Mouse (Mus musculus) limb, embryonic 14.5 days (tissue): ENCODE data around the gene Adgrl2. TPM values are rescaled to one million over a fixed set of nuclear protein-coding genes. Genes with fewer than 3 reads are reported as not detected.

Experiments
- ATAC-seq: fragments of 200-750 bp; cut with Nextera tagmentation; 2 replicates; pipeline ENCODE4 v1.8.0; 2017; ENCODE audit warnings: low read depth, moderate number of reproducible peaks, moderate TSS enrichment; ENCODE audit not compliant: low FRiP score
- DNase-seq: peaks from one replicate; pipeline ENCODE4 v3.0.0-alpha.2; 2015; ENCODE audit warnings: low spot score
- H3K27ac ChIP-seq: fragments of 300-500 bp; sonication (generic); replicated peaks from 2 replicates; pipeline ENCODE4 v1.5.1; 2014; ENCODE audit warnings: low read depth, mild to moderate bottlenecking, low read length, moderate library complexity, mixed read lengths
- H3K27me3 ChIP-seq: fragments of 300-500 bp; sonication (generic); 2 replicates; pipeline ENCODE4 v1.6.1; 2014; ENCODE audit warnings: low read length, mixed read lengths; ENCODE audit not compliant: control insufficient read depth, insufficient read depth
- H3K36me3 ChIP-seq: fragments of 300-500 bp; sonication (generic); 2 replicates; pipeline ENCODE4 v1.6.1; 2014; ENCODE audit warnings: mild to moderate bottlenecking, low read length, moderate library complexity, mixed read lengths; ENCODE audit not compliant: control insufficient read depth, insufficient read depth
- H3K4me1 ChIP-seq: fragments of 300-500 bp; sonication (generic); 2 replicates; pipeline ENCODE4 v1.6.1; 2014; ENCODE audit warnings: antibody characterized with exemption, low read length, mixed read lengths; ENCODE audit not compliant: control insufficient read depth, insufficient read depth
- H3K4me2 ChIP-seq: fragments of 300-500 bp; sonication (generic); replicated peaks from 2 replicates; pipeline ENCODE4 v1.6.1; 2014; ENCODE audit warnings: low read depth, mild to moderate bottlenecking, low read length, moderate library complexity; ENCODE audit not compliant: severe bottlenecking
- H3K4me3 ChIP-seq: fragments of 300-500 bp; sonication (generic); replicated peaks from 2 replicates; pipeline ENCODE4 v1.5.1; 2014; ENCODE audit warnings: low read length
- H3K9ac ChIP-seq: fragments of 300-500 bp; sonication (generic); 2 replicates; pipeline ENCODE4 v1.6.1; 2014; ENCODE audit warnings: mild to moderate bottlenecking, low read depth, low read length, moderate library complexity; ENCODE audit not compliant: severe bottlenecking
- H3K9me3 ChIP-seq: fragments of 300-500 bp; sonication (generic); 2 replicates; pipeline ENCODE4 v1.6.1; 2016; ENCODE audit warnings: low read length; ENCODE audit not compliant: control insufficient read depth
- POLR2A ChIP-seq: fragments of 200-500 bp; IDR thresholded peaks from 2 replicates; pipeline ENCODE4 v1.8.0; 2012; ENCODE audit warnings: inconsistent platforms, mild to moderate bottlenecking, moderate library complexity, borderline replicate concordance; ENCODE audit not compliant: insufficient read depth, insufficient read length; ENCODE audit errors: extremely low read depth
- whole genome bisulfite sequencing: fragments of 180-500 bp; shearing (Covaris S2); extraction: QIAGEN DNeasy Blood & Tissue Kit; methylation state at CpG from one replicate; pipeline ENCODE4 v1.1.7; 2014; 5-methylcytosine and 5-hydroxymethylcytosine counted together
- polyA plus RNA-seq, 2 experiments: library from polyadenylated mRNA; depleted of rRNA in 1 of 2; stranded (reverse) in 1 of 2; unstranded in 1 of 2; fragments of >200 nt; fragmentation: Nextera tagmentation in 1 of 2; extraction: Ambion mirVana in 1 of 2; gene quantifications; 2 replicates each; pipeline versions ENCODE4 v1.2.1 to v1.2.3; 2012 to 2014

The Adgrl2 gene
- polyA plus RNA-seq, 2 experiments, result 119 to 147 TPM

- WGBS, result 86% methylated on average over 4 of the region's 4 CpGs
- H3K27ac ChIP-seq, result no peak overlapping the region
Measured at GRCm38 (mm10) chr3:148885184-148885583, 105.2 kb downstream of the Adgrl2 start.

GRCm38 (mm10) chr3:148881431-148881830 lies 108.9 kb downstream of the Adgrl2 start:
- TF ChIP-seq POLR2A, result no peak
- H3K36me3 ChIP-seq, result no peaks in the 10 kb centered on the region
- DNase-seq, result no peak
- H3K4me3 ChIP-seq, result no peak overlapping the region
- H3K27ac ChIP-seq, result no peak overlapping the region
- no peak for ATAC-seq
- H3K9me3 ChIP-seq, result no peaks in the 10 kb centered on the region
- H3K4me1 ChIP-seq, result no peaks in the 10 kb centered on the region
- no peak overlapping the region for H3K4me2 ChIP-seq
- H3K27me3 ChIP-seq, result no peaks in the 10 kb centered on the region
- 92% methylated on average over 5 of the region's 5 CpGs for WGBS
- no peak overlapping the region for H3K9ac ChIP-seq

More at GRCm38 (mm10) chr3:148885184-148885583, 105.2 kb downstream of the Adgrl2 start:
- Histone ChIP-seq H3K4me3 (no peak overlapping the region), H3K27me3 (no peaks in the 10 kb centered on the region), H3K9me3 (no peaks in the 10 kb centered on the region), H3K9ac (no peak overlapping the region), H3K4me1 (no peaks in the 10 kb centered on the region), H3K4me2 (no peak overlapping the region), H3K36me3 (peaks cover 17% of the 10 kb centered on the region)
- DNase-seq, result no peak
- no peak for TF ChIP-seq POLR2A
- ATAC-seq, result no peak

- Histone ChIP-seq H3K4me3 (no peak overlapping the region), H3K27ac (no peak overlapping the region), H3K9ac (no peak overlapping the region), H3K4me2 (no peak overlapping the region), H3K27me3 (no peaks in the 10 kb centered on the region), H3K36me3 (peaks cover 12% of the 10 kb centered on the region; the same call in 1 of the 2 replicates), H3K9me3 (no peaks in the 10 kb centered on the region), H3K4me1 (0 out of 2 replicates have a peak, but pooled peaks cover 2% of the 10 kb centered on the region)
- WGBS, result 37% methylated on average over 5 of the region's 5 CpGs
- no peak for ATAC-seq
- TF ChIP-seq POLR2A, result no peak
- DNase-seq, result no peak
Measured at GRCm38 (mm10) chr3:148872563-148872962, 117.8 kb downstream of the Adgrl2 start.

- no peaks in the 10 kb centered on the region for H3K27me3 ChIP-seq
- no peak overlapping the region for H3K4me2 ChIP-seq
- H3K36me3 ChIP-seq, result peaks cover 12% of the 10 kb centered on the region; the same call in 1 of the 2 replicates
- ATAC-seq (no peak), DNase-seq (no peak)
- no peak overlapping the region for H3K4me3 ChIP-seq
- H3K9me3 ChIP-seq, result no peaks in the 10 kb centered on the region
- no peak for TF ChIP-seq POLR2A
- H3K27ac ChIP-seq, result no peak overlapping the region
- WGBS, result 73% methylated on average over 5 of the region's 5 CpGs
- no peak overlapping the region for H3K9ac ChIP-seq
- H3K4me1 ChIP-seq, result 0 out of 2 replicates have a peak, but pooled peaks cover 2% of the 10 kb centered on the region
Measured at GRCm38 (mm10) chr3:148871792-148872464, 118.4 kb downstream of the Adgrl2 start.

- WGBS, result 53% methylated on average over 8 of the region's 8 CpGs
- ATAC-seq, result no peak
- Histone ChIP-seq H3K4me2 (no peak overlapping the region), H3K27me3 (no peaks in the 10 kb centered on the region), H3K36me3 (peaks cover 26% of the 10 kb centered on the region), H3K9me3 (no peaks in the 10 kb centered on the region), H3K4me3 (no peak overlapping the region), H3K4me1 (0 out of 2 replicates have a peak, but pooled peaks cover 2% of the 10 kb centered on the region), H3K27ac (no peak overlapping the region), H3K9ac (no peak overlapping the region)
- no peak for TF ChIP-seq POLR2A
- no peak for DNase-seq
Measured at GRCm38 (mm10) chr3:148867618-148868017, 122.7 kb downstream of the Adgrl2 start.
